ENCODE assay signal across 8 mouse cellular contexts in the genomic region with DNA sequence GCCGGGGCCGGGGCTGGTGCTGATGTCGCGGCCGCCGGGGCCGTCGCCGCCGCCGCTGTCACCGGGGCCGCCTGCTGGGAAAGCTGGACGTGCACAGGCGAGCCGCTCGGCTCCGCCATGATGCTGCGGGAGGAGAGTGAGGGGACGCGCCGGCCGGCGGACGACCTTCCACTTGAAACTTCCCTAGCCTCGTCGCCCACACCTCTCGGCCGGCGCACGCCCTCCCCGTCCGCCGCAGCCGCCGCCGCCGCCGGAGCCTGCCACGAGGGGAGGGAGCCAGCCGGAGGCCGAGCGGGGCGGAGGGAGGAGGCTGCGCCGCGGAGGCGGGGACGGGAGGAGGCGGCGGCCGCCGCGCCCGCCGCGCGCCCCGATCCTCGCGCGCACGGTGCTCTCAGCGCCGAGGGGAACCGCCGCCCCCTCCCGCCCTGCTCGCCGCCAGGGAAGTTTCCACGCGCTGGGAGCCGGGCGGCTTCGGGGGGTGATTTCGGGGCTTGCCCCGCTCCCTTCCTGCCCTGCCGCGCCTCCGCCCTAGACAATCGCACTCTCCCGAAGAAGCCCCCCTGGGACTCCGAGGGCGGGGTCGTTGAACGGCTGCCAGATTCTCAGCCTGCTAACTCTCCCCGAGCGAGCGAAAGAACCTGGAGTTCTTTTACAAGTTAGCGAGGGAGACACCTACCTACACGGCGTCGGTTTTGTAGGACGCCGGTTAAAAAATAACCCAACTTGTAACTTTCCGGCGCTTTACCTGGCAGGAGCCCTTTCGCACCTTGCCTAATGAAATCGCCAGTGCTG. TPM values are rescaled to one million over a fixed set of nuclear protein-coding genes. Genes with fewer than 3 reads are reported as not detected.
DNase-seq lines count a peak whose midpoint lies in the region; ATAC-seq and TF ChIP-seq lines count a peak whose summit lies in the region.

A gene (minus strand): TSS at position 510 of the 792 bp plus-strand sequence.

- DNase-seq in CD4-positive helper T cell, adult 2 months (ENCODE audit: low read depth, low spot score) = peak; percentile 81
- DNase-seq in forebrain, embryonic 10.5 days (ENCODE audit: extremely low spot score, low spot score) = peak; percentile 82
- peak; percentile 74 for DNase-seq in liver, embryonic 11.5 days (ENCODE audit: low spot score)
- DNase-seq in natural killer cell, adult 2 months (ENCODE audit: low spot score in 2 of 2) = peak; percentile 17 to 27

- TF ChIP-seq POLR2A in bone marrow macrophage, adult 2 months (IDR thresholded peaks at IDR 0.05; ENCODE audit: borderline replicate concordance, low read depth, low read length) = no peak
- peak; percentile 36; the same call in 1 of the 2 replicates for TF ChIP-seq POLR2A in testis, adult 2 months (IDR thresholded peaks at IDR 0.05; ENCODE audit: control insufficient read depth, low read depth, low read length)

- no peak for TF ChIP-seq CTCF in bone marrow macrophage, adult 2 months (IDR thresholded peaks at IDR 0.05; ENCODE audit: low read depth, low read length)
- TF ChIP-seq CTCF in testis, adult 2 months (IDR thresholded peaks at IDR 0.05; ENCODE audit: control insufficient read depth, insufficient read depth, insufficient replicate concordance, low read depth, low read length) = no peak

- H3K27ac ChIP-seq in bone marrow macrophage, adult 2 months (ENCODE audit: insufficient read depth, low read depth, low read length) = no peak within 1 kb of the TSS
- peak within 1 kb of the TSS; percentile 97 for H3K27ac ChIP-seq in forebrain, embryonic 10.5 days
- peak within 1 kb of the TSS; percentile 98 for H3K27ac ChIP-seq in heart, embryonic 13.5 days (replicated peaks)
- H3K27ac ChIP-seq in kidney, embryonic 16.5 days (ENCODE audit: low read length) = peak within 1 kb of the TSS; percentile 93
- H3K27ac ChIP-seq in liver, embryonic 11.5 days (ENCODE audit: low read depth, low read length) = peak within 1 kb of the TSS; percentile 70
- peak within 1 kb of the TSS; percentile 96 for H3K27ac ChIP-seq in testis, adult 2 months (ENCODE audit: control insufficient read depth, insufficient read depth, low read depth, low read length)

- no peaks in the 10 kb centered on the region for H3K4me1 ChIP-seq in bone marrow macrophage, adult 2 months (ENCODE audit: control insufficient read depth, insufficient read depth, low read length)
- peaks cover 59% of the 10 kb centered on the region for H3K4me1 ChIP-seq in forebrain, embryonic 10.5 days
- H3K4me1 ChIP-seq in heart, embryonic 13.5 days = peaks cover 44% of the 10 kb centered on the region
- peaks cover 31% of the 10 kb centered on the region for H3K4me1 ChIP-seq in kidney, embryonic 16.5 days (ENCODE audit: insufficient read depth, low read length)
- H3K4me1 ChIP-seq in liver, embryonic 11.5 days (replicated peaks; ENCODE audit: control insufficient read depth, insufficient read depth, low read length) = peaks cover 3% of the 10 kb centered on the region
- peaks cover 11% of the 10 kb centered on the region for H3K4me1 ChIP-seq in testis, adult 2 months (ENCODE audit: control insufficient read depth, insufficient read depth, low read length)

- H3K27me3 ChIP-seq in forebrain, embryonic 10.5 days (ENCODE audit: poor library complexity, severe bottlenecking) = peaks cover 20% of the 10 kb centered on the region; the same call in 1 of the 2 replicates
- H3K27me3 ChIP-seq in heart, embryonic 13.5 days (replicated peaks) = no peaks in the 10 kb centered on the region
- no peaks in the 10 kb centered on the region for H3K27me3 ChIP-seq in kidney, embryonic 16.5 days (ENCODE audit: insufficient read depth, low read length)
- H3K27me3 ChIP-seq in liver, embryonic 11.5 days (replicated peaks; ENCODE audit: control insufficient read depth, insufficient read depth, low read length) = peaks cover 29% of the 10 kb centered on the region
- H3K27me3 ChIP-seq in testis, adult 2 months (ENCODE audit: control insufficient read depth, insufficient read depth, low read length) = no peaks in the 10 kb centered on the region

- under 1% methylated on average over 79 of the region's 99 CpGs for WGBS in forebrain, embryonic 10.5 days
- under 1% methylated on average over 60 of the region's 99 CpGs for WGBS in heart, embryonic 13.5 days
- under 1% methylated on average over 56 of the region's 99 CpGs for WGBS in kidney, embryonic 16.5 days
- under 1% methylated on average over 76 of the region's 99 CpGs for WGBS in liver, embryonic 11.5 days

- H3K4me3 ChIP-seq in bone marrow macrophage, adult 2 months (ENCODE audit: insufficient read depth, low read length) = peak within 1 kb of the TSS; percentile 56
- peak within 1 kb of the TSS; percentile 83 for H3K4me3 ChIP-seq in forebrain, embryonic 10.5 days
- peak within 1 kb of the TSS; percentile 86 for H3K4me3 ChIP-seq in heart, embryonic 13.5 days
- H3K4me3 ChIP-seq in kidney, embryonic 16.5 days (ENCODE audit: low read length) = peak within 1 kb of the TSS; percentile 83
- peak within 1 kb of the TSS; percentile 84 for H3K4me3 ChIP-seq in liver, embryonic 11.5 days (ENCODE audit: low read depth, low read length)
- peak within 1 kb of the TSS; percentile 97 for H3K4me3 ChIP-seq in testis, adult 2 months (ENCODE audit: control insufficient read depth, low read depth, low read length)

- H3K9me3 ChIP-seq in forebrain, embryonic 10.5 days = no peaks in the 10 kb centered on the region
- no peaks in the 10 kb centered on the region for H3K9me3 ChIP-seq in heart, embryonic 13.5 days
- no peaks in the 10 kb centered on the region for H3K9me3 ChIP-seq in kidney, embryonic 16.5 days (ENCODE audit: low read length)
- H3K9me3 ChIP-seq in liver, embryonic 11.5 days (ENCODE audit: control insufficient read depth, low read length) = no peaks in the 10 kb centered on the region

- peak within 1 kb of the TSS; percentile 85 for H3K4me2 ChIP-seq in heart, embryonic 13.5 days
- peak within 1 kb of the TSS; percentile 72 for H3K4me2 ChIP-seq in kidney, embryonic 16.5 days (replicated peaks; ENCODE audit: low read depth, low read length)
- H3K4me2 ChIP-seq in liver, embryonic 11.5 days = peak within 1 kb of the TSS; percentile 95

- H3K9ac ChIP-seq in heart, embryonic 13.5 days = peak within 1 kb of the TSS; percentile 98
- H3K9ac ChIP-seq in kidney, embryonic 16.5 days (replicated peaks; ENCODE audit: low read length) = peak within 1 kb of the TSS; percentile 88
- peak within 1 kb of the TSS; percentile 77 for H3K9ac ChIP-seq in liver, embryonic 11.5 days (ENCODE audit: low read depth, low read length)

- H3K36me3 ChIP-seq in forebrain, embryonic 10.5 days (replicated peaks) = peaks cover 7% of the 10 kb centered on the region; the same call in 1 of the 2 replicates
- no peaks in the 10 kb centered on the region for H3K36me3 ChIP-seq in heart, embryonic 13.5 days
- H3K36me3 ChIP-seq in kidney, embryonic 16.5 days (ENCODE audit: insufficient read depth, low read length) = no peaks in the 10 kb centered on the region
- no peaks in the 10 kb centered on the region for H3K36me3 ChIP-seq in liver, embryonic 11.5 days (ENCODE audit: control insufficient read depth, insufficient read depth, low read length)
- no peaks in the 10 kb centered on the region for H3K36me3 ChIP-seq in testis, adult 2 months (ENCODE audit: control insufficient read depth, insufficient read depth, low read length)

- ATAC-seq in heart, embryonic 13.5 days (ENCODE audit: extremely low read depth, insufficient number of reproducible peaks, low FRiP score, low TSS enrichment) = peak; percentile 68
- peak; percentile 87 for ATAC-seq in kidney, embryonic 16.5 days (ENCODE audit: low FRiP score, low TSS enrichment)
- peak; percentile 80 for ATAC-seq in liver, embryonic 11.5 days (replicated peaks; ENCODE audit: low FRiP score)

RNA-seq across cellular contexts. Expression of the gene that starts here (rescaled TPM):
- 0.46 and 0.83 TPM in 2 replicates for polyA plus RNA-seq in bone marrow macrophage, adult 2 months (2012; ENCODE audit: insufficient read depth, insufficient read length, missing spikeins)
- polyA plus RNA-seq in forebrain, embryonic 10.5 days (2016; fragmentation: Nextera tagmentation; extraction: Ambion mirVana) = 29.5 and 30.2 TPM in 2 replicates
- 49.6 and 51.5 TPM in 2 replicates for polyA plus RNA-seq in heart, embryonic 13.5 days (2015; fragmentation: Nextera tagmentation; extraction: Ambion mirVana)
- 11.7 and 14.9 TPM in 2 replicates for polyA plus RNA-seq in kidney, embryonic 16.5 days (2015; fragmentation: Nextera tagmentation; extraction: Ambion mirVana)
- polyA plus RNA-seq in liver, embryonic 11.5 days (2014; fragmentation: Nextera tagmentation; extraction: Ambion mirVana) = 7.8 and 9.9 TPM in 2 replicates
- 118 and 142 TPM in 2 replicates for polyA plus RNA-seq in testis, adult 2 months (2012; rRNA removed)

Comparison
In these comparisons a context has a peak if more than half of its experiments do, and no peak if none do; other contexts are left out.
1. DNase-seq: peak in every context shown above with its lines; median percentile 82 in forebrain, embryonic 10.5 days; 81 in CD4-positive helper T cell, adult 2 months; 74 in liver, embryonic 11.5 days; 22 in natural killer cell, adult 2 months.